In genomic region chr3:36486881-36487280, GRCm38 (mm10) we compare ENCODE assay signal across 20 mouse cellular contexts. TPM values are rescaled to one million over a fixed set of nuclear protein-coding genes. Genes with fewer than 3 reads are reported as not detected.
DNase-seq lines count a peak whose midpoint lies in the region.
"Had no signal": no experiment of that assay in that cellular context is flagged by ENCODE, and none has a peak within 500 bp of the region (broad histone marks: within the 10 kb centered on the region; RNA-seq: fewer than 3 reads in every experiment).

No protein-coding gene starts in this region.

- H3K4me1 ChIP-seq in brown adipose tissue, adult 24 weeks (ENCODE audit: control insufficient read depth, insufficient read depth, insufficient read length, low read length), result 0 out of 2 replicates have a peak, but pooled peaks cover 2% of the 10 kb centered on the region

- peak overlapping the region; percentile 50 for H3K27ac ChIP-seq in brown adipose tissue, adult 24 weeks (replicated peaks; ENCODE audit: low read depth, low read length)
- H3K27ac ChIP-seq: embryonic facial prominence, embryonic 10.5 days; embryonic facial prominence, embryonic 12.5 days; forebrain, embryonic 13.5 days; forebrain, embryonic 15.5 days had no signal

- no peak overlapping the region for H3K4me3 ChIP-seq in brown adipose tissue, adult 24 weeks (ENCODE audit: insufficient read depth, low read depth, low read length)
- H3K4me3 ChIP-seq: embryonic facial prominence, embryonic 10.5 days; embryonic facial prominence, embryonic 12.5 days; forebrain, embryonic 13.5 days; forebrain, embryonic 15.5 days had no signal

- DNase-seq in heart, adult 11 months, result peak; percentile 52
- no peak for DNase-seq in heart, postnatal 4 days
- peak; percentile 65 for DNase-seq in brain, adult 2 months (ENCODE audit: low read depth, low spot score)
- no peak for DNase-seq in lung, postnatal 25 days (ENCODE audit: low spot score)
- no peak for DNase-seq in adrenal gland, postnatal 4 days (ENCODE audit: low spot score in 2 of 2)
- DNase-seq: adrenal gland, postnatal 25 days; cerebellum, adult 11-12 months; cerebellum, adult 2 months; cerebellum, adult 9-10 months; cerebellum, postnatal 10 days; cerebellum, postnatal 25 days; forebrain, postnatal 0 days had no signal

RNA-seq across cellular contexts. Expression of gene 1810062G17Rik, which starts 11.1 kb away (rescaled TPM):
- total RNA-seq in heart, postnatal 4 days (2021), result under 1 TPM; 0.50 to 0.91 TPM
- polyA plus RNA-seq in brown adipose tissue, adult 24 weeks (2012; ENCODE audit: insufficient read depth, insufficient read length, missing spikeins), result 2.1 and 3.8 TPM in 2 replicates
- 1 to 10 TPM; 2.8 to 3.5 TPM for total RNA-seq in adrenal gland, postnatal 4 days (2021)
- total RNA-seq: forebrain, postnatal 0 days had no signal
- polyA plus RNA-seq: forebrain, embryonic 15.5 days had no signal

RNA-seq across cellular contexts. Expression of gene Anxa5, which starts 11.2 kb away (rescaled TPM):
- total RNA-seq in heart, postnatal 4 days (2021), result 100 to 1,000 TPM; 250 to 254 TPM
- polyA plus RNA-seq in brown adipose tissue, adult 24 weeks (2012; ENCODE audit: insufficient read depth, insufficient read length, missing spikeins), result 448 and 597 TPM in 2 replicates
- total RNA-seq in adrenal gland, postnatal 4 days (2021), result 100 to 1,000 TPM; 338 to 365 TPM

RNA-seq across cellular contexts. Expression of gene Gm11549, which starts 34.7 kb away (rescaled TPM):
- under 1 TPM; 0.09 to 0.12 TPM for total RNA-seq in heart, postnatal 4 days (2021)
- not detected in 2 replicates for polyA plus RNA-seq in brown adipose tissue, adult 24 weeks (2012; ENCODE audit: insufficient read depth, insufficient read length, missing spikeins)
- total RNA-seq in adrenal gland, postnatal 4 days (2021), result under 1 TPM; 0.37 to 0.53 TPM
- total RNA-seq: adrenal gland, postnatal 25 days; ES-E14; MEL had no signal
- polyA plus RNA-seq: C2C12; embryonic facial prominence, embryonic 10.5 days had no signal

Comparison
In these comparisons a context has a peak if more than half of its experiments do, and no peak if none do; other contexts are left out.
1. DNase-seq: peak in heart, adult 11 months (single experiment) and brain, adult 2 months (single experiment); none in heart, postnatal 4 days (single experiment), lung, postnatal 25 days (single experiment) and adrenal gland, postnatal 4 days (0 of 2).